10 mouse cellular contexts compared by ENCODE assay signal in genomic region chr7:44823409-44823808, GRCm38 (mm10). TPM values are rescaled to one million over a fixed set of nuclear protein-coding genes. Genes with fewer than 3 reads are reported as not detected.
DNase-seq lines count a peak whose midpoint lies in the region; ATAC-seq and TF ChIP-seq lines count a peak whose summit lies in the region.
"Had no signal": no experiment of that assay in that cellular context is flagged by ENCODE, and none has a peak within 500 bp of the region (broad histone marks: within the 10 kb centered on the region; RNA-seq: fewer than 3 reads in every experiment).

No protein-coding gene starts in this region.

- no peaks in the 10 kb centered on the region for H3K27me3 ChIP-seq in liver, embryonic 12.5 days (replicated peaks)
- H3K27me3 ChIP-seq in liver, embryonic 11.5 days (replicated peaks; ENCODE audit: control insufficient read depth, insufficient read depth, low read length): no peaks in the 10 kb centered on the region
- H3K27me3 ChIP-seq in liver, postnatal 0 days (ENCODE audit: insufficient read depth, low read length): no peaks in the 10 kb centered on the region

- no peak overlapping the region for H3K4me2 ChIP-seq in liver, embryonic 12.5 days
- H3K4me2 ChIP-seq in liver, embryonic 11.5 days: no peak overlapping the region
- no peak overlapping the region for H3K4me2 ChIP-seq in liver, postnatal 0 days (ENCODE audit: low read depth, low read length)

- no peak overlapping the region for H3K4me3 ChIP-seq in gastrocnemius, adult 2 months
- H3K4me3 ChIP-seq in liver, embryonic 12.5 days: no peak overlapping the region
- H3K4me3 ChIP-seq in liver, embryonic 11.5 days (ENCODE audit: low read depth, low read length): no peak overlapping the region
- H3K4me3 ChIP-seq in liver, postnatal 0 days (ENCODE audit: low read depth, low read length): no peak overlapping the region

- H3K9ac ChIP-seq in liver, embryonic 12.5 days: no peak overlapping the region
- no peak overlapping the region for H3K9ac ChIP-seq in liver, embryonic 11.5 days (ENCODE audit: low read depth, low read length)
- no peak overlapping the region for H3K9ac ChIP-seq in liver, postnatal 0 days (replicated peaks)

- TF ChIP-seq CTCF in gastrocnemius, adult 2 months (IDR thresholded peaks at IDR 0.05): 0 out of 2 replicates have a peak, but pooled peaks have one; percentile 5
- peak; percentile 50 for TF ChIP-seq CTCF in liver, postnatal 0 days (IDR thresholded peaks at IDR 0.05; ENCODE audit: low read depth)

- no peaks in the 10 kb centered on the region for H3K9me3 ChIP-seq in liver, embryonic 12.5 days (replicated peaks)
- no peaks in the 10 kb centered on the region for H3K9me3 ChIP-seq in liver, embryonic 11.5 days (ENCODE audit: control insufficient read depth, low read length)
- no peaks in the 10 kb centered on the region for H3K9me3 ChIP-seq in liver, postnatal 0 days (ENCODE audit: low read length)

- peaks cover 59% of the 10 kb centered on the region for H3K36me3 ChIP-seq in liver, embryonic 12.5 days
- H3K36me3 ChIP-seq in liver, embryonic 11.5 days (ENCODE audit: control insufficient read depth, insufficient read depth, low read length): peaks cover 22% of the 10 kb centered on the region
- peaks cover 8% of the 10 kb centered on the region for H3K36me3 ChIP-seq in liver, postnatal 0 days (replicated peaks; ENCODE audit: insufficient read depth, low read length)

- peaks cover 69% of the 10 kb centered on the region for H3K4me1 ChIP-seq in liver, embryonic 12.5 days
- H3K4me1 ChIP-seq in liver, embryonic 11.5 days (replicated peaks; ENCODE audit: control insufficient read depth, insufficient read depth, low read length): peaks cover 56% of the 10 kb centered on the region
- peaks cover 33% of the 10 kb centered on the region for H3K4me1 ChIP-seq in liver, postnatal 0 days (ENCODE audit: insufficient read depth)

- peak; percentile 11 for DNase-seq in gastrocnemius, adult 2 months
- DNase-seq in gastrocnemius, postnatal 10 days: no peak
- no peak for DNase-seq in liver, embryonic 11.5 days (ENCODE audit: low spot score)
- peak; percentile 39 for DNase-seq in NIH3T3 (ENCODE audit: low read depth)
- DNase-seq in liver, postnatal 0 days: peak; percentile 29
- DNase-seq in urinary bladder, postnatal 4 days (ENCODE audit: low spot score in 2 of 2): no peak
- DNase-seq: lung, postnatal 14 days; right cerebral cortex, postnatal 4 days; thymus, adult 2 months had no signal

- no peak for ATAC-seq in liver, embryonic 12.5 days
- no peak for ATAC-seq in liver, embryonic 11.5 days (replicated peaks; ENCODE audit: low FRiP score)
- ATAC-seq in liver, postnatal 0 days: no peak

- 32% methylated on average over 7 of the region's 7 CpGs for WGBS in liver, embryonic 12.5 days (ENCODE audit: insufficient replicate concordance)
- 40% methylated on average over 7 of the region's 7 CpGs for WGBS in liver, embryonic 11.5 days
- WGBS in liver, postnatal 0 days (ENCODE audit: insufficient replicate concordance): 33% methylated on average over 7 of the region's 7 CpGs

- H3K27ac ChIP-seq in gastrocnemius, adult 2 months: peak overlapping the region; percentile 7; the same call in 1 of the 2 replicates
- 0 out of 2 replicates have a peak overlapping the region, but pooled peaks have one; percentile 4 for H3K27ac ChIP-seq in liver, embryonic 12.5 days
- H3K27ac ChIP-seq in liver, embryonic 11.5 days (ENCODE audit: low read depth, low read length): no peak overlapping the region
- no peak overlapping the region for H3K27ac ChIP-seq in liver, postnatal 0 days (ENCODE audit: low read depth)

- no peak for TF ChIP-seq EP300 in liver, postnatal 0 days (IDR thresholded peaks at IDR 0.05; ENCODE audit: low read depth)

- intact Hi-C loops in gastrocnemius, adult 2 months (cut with DNase I): loop anchor here (5.0 kb wide), 1 partner anchor 76 kb away; the partner anchor contains the start of gene Vrk3

RNA-seq across cellular contexts. Expression of gene Atf5, which starts 7.0 kb away (rescaled TPM):
- total RNA-seq in gastrocnemius, adult 2 months (2021): 100 to 1,000 TPM in 1 of 2 experiments, 10 to 100 TPM in 1; 74.7 to 115 TPM
- total RNA-seq in gastrocnemius, postnatal 10 days (2021): 10 to 100 TPM; 55.1 to 60.5 TPM
- 5.4 and 5.7 TPM in 2 replicates for polyA plus RNA-seq in liver, embryonic 12.5 days (2016; fragmentation: Nextera tagmentation; extraction: Ambion mirVana)
- 3.9 and 4.2 TPM in 2 replicates for polyA plus RNA-seq in liver, embryonic 11.5 days (2014; fragmentation: Nextera tagmentation; extraction: Ambion mirVana)
- polyA plus RNA-seq in liver, postnatal 0 days (2015; fragmentation: Nextera tagmentation; extraction: Ambion mirVana): 66.6 and 72.5 TPM in 2 replicates

RNA-seq across cellular contexts. Expression of gene Il4i1, which starts 7.2 kb away (rescaled TPM):
- total RNA-seq in gastrocnemius, adult 2 months (2021): 1 to 10 TPM; 1.6 to 3.3 TPM
- 1 to 10 TPM; 1.9 to 2.3 TPM for total RNA-seq in gastrocnemius, postnatal 10 days (2021)
- 0.59 and 0.64 TPM in 2 replicates for polyA plus RNA-seq in liver, embryonic 12.5 days (2016; fragmentation: Nextera tagmentation; extraction: Ambion mirVana)
- 1.3 and 2.9 TPM in 2 replicates for polyA plus RNA-seq in liver, embryonic 11.5 days (2014; fragmentation: Nextera tagmentation; extraction: Ambion mirVana)
- 0.83 and 1.0 TPM in 2 replicates for polyA plus RNA-seq in liver, postnatal 0 days (2015; fragmentation: Nextera tagmentation; extraction: Ambion mirVana)

RNA-seq across cellular contexts. Expression of gene Nup62, which starts 7.5 kb away (rescaled TPM):
- total RNA-seq in gastrocnemius, adult 2 months (2021): 10 to 100 TPM; 21.8 to 26.6 TPM
- total RNA-seq in gastrocnemius, postnatal 10 days (2021): 10 to 100 TPM; 28.0 to 35.3 TPM
- polyA plus RNA-seq in liver, embryonic 12.5 days (2016; fragmentation: Nextera tagmentation; extraction: Ambion mirVana): 82.6 and 84.9 TPM in 2 replicates
- 85.7 and 91.4 TPM in 2 replicates for polyA plus RNA-seq in liver, embryonic 11.5 days (2014; fragmentation: Nextera tagmentation; extraction: Ambion mirVana)
- polyA plus RNA-seq in liver, postnatal 0 days (2015; fragmentation: Nextera tagmentation; extraction: Ambion mirVana): 19.6 and 21.4 TPM in 2 replicates

RNA-seq across cellular contexts. Expression of gene Akt1s1, which starts 25.4 kb away (rescaled TPM):
- 100 to 1,000 TPM; 128 to 137 TPM for total RNA-seq in gastrocnemius, adult 2 months (2021)
- total RNA-seq in gastrocnemius, postnatal 10 days (2021): 10 to 100 TPM; 84.2 to 86.4 TPM
- 42.7 and 45.3 TPM in 2 replicates for polyA plus RNA-seq in liver, embryonic 12.5 days (2016; fragmentation: Nextera tagmentation; extraction: Ambion mirVana)
- 46.5 and 53.9 TPM in 2 replicates for polyA plus RNA-seq in liver, embryonic 11.5 days (2014; fragmentation: Nextera tagmentation; extraction: Ambion mirVana)
- 36.9 and 38.6 TPM in 2 replicates for polyA plus RNA-seq in liver, postnatal 0 days (2015; fragmentation: Nextera tagmentation; extraction: Ambion mirVana)

RNA-seq across cellular contexts. Expression of gene Tbc1d17, which starts 25.5 kb away (rescaled TPM):
- total RNA-seq in gastrocnemius, adult 2 months (2021): 10 to 100 TPM; 40.8 to 56.4 TPM
- 10 to 100 TPM; 41.7 to 49.0 TPM for total RNA-seq in gastrocnemius, postnatal 10 days (2021)
- 34.4 and 39.6 TPM in 2 replicates for polyA plus RNA-seq in liver, embryonic 12.5 days (2016; fragmentation: Nextera tagmentation; extraction: Ambion mirVana)
- polyA plus RNA-seq in liver, embryonic 11.5 days (2014; fragmentation: Nextera tagmentation; extraction: Ambion mirVana): 50.5 and 53.3 TPM in 2 replicates
- 28.2 and 30.5 TPM in 2 replicates for polyA plus RNA-seq in liver, postnatal 0 days (2015; fragmentation: Nextera tagmentation; extraction: Ambion mirVana)

Comparison
In these comparisons a context has a peak if more than half of its experiments do, and no peak if none do; other contexts are left out.
1. DNase-seq: peak in gastrocnemius, adult 2 months (single experiment), NIH3T3 (single experiment) and liver, postnatal 0 days (single experiment); none in gastrocnemius, postnatal 10 days (single experiment), liver, embryonic 11.5 days (single experiment) and urinary bladder, postnatal 4 days (0 of 2).
2. H3K27ac ChIP-seq: peak in gastrocnemius, adult 2 months (single experiment) and liver, embryonic 12.5 days (single experiment); none in liver, embryonic 11.5 days (single experiment) and liver, postnatal 0 days (single experiment).
3. RNA of gene Atf5, which starts 7.0 kb away (polyA plus RNA-seq): 66.6 to 72.5 TPM in liver, postnatal 0 days; 5.4 to 5.7 TPM in liver, embryonic 12.5 days and 3.9 to 4.2 TPM in liver, embryonic 11.5 days; every median in the first group is over 10 times any median in the second.